Mouse (Mus musculus) heart, postnatal 14 days (tissue): ENCODE data around the gene Ltc4s. TPM values are rescaled to one million over a fixed set of nuclear protein-coding genes. Genes with fewer than 3 reads are reported as not detected.

Source experiments
- DNase-seq, 2 experiments: peaks; one replicate each; pipeline ENCODE4 v3.0.0; 2021 to 2022
- intact Hi-C: fragments of 180-260 bp; cut with DNase I; formaldehyde crosslinking; loops from one replicate; pipeline ENCODE4 v1.15.1; 2025
- total RNA-seq, 2 experiments: library from RNA; stranded (reverse); gene quantifications; 2 replicates each; pipeline ENCODE4 v1.2.3; 2021

Ltc4s gene
- total RNA-seq, 2 experiments from 2014 or later = 7.4 to 8.7 TPM

- intact Hi-C loops = loop anchor here (5.0 kb wide), 1 partner anchor 49 kb away; no protein-coding TSS in a partner anchor
- no peak for DNase-seq
Measured at GRCm38 (mm10) chr11:50226406-50226805, 12.0 kb downstream of the Ltc4s start.

GRCm38 (mm10) chr11:50225611-50226378, 12.6 kb downstream of the Ltc4s start:
- intact Hi-C loops = loop anchor here (2.0 to 5.0 kb wide), 2 partner anchors 15 to 48 kb away; partner anchors contain the start of genes Mgat4b and Sqstm1
- DNase-seq = peak in 1 of 2 experiments; percentile 54

GRCm38 (mm10) chr11:50224671-50225530, 13.5 kb downstream of the Ltc4s start:
- intact Hi-C loops = loop anchor here (2.0 to 5.0 kb wide), 2 partner anchors 14 to 48 kb away; partner anchors contain the start of genes Mgat4b and Sqstm1
- peak; percentile 92 to 94 for DNase-seq

GRCm38 (mm10) chr11:50223783-50224662, 14.4 kb downstream of the Ltc4s start:
- DNase-seq = no peak
- intact Hi-C loops = loop anchor here (2.0 kb wide), 1 partner anchor 13 kb away; the partner anchor contains the start of genes Mgat4b and Sqstm1

GRCm38 (mm10) chr11:50222559-50223276, 15.7 kb downstream of the Ltc4s start:
- intact Hi-C loops = no loop called here
- DNase-seq = no peak

- intact Hi-C loops = no loop called here
- DNase-seq = no peak
Measured at GRCm38 (mm10) chr11:50219833-50220232, 18.6 kb downstream of the Ltc4s start.

- no peak for DNase-seq
- intact Hi-C loops = no loop called here
Measured at GRCm38 (mm10) chr11:50217811-50218210, 20.6 kb downstream of the Ltc4s start.

- DNase-seq = no peak
Measured at GRCm38 (mm10) chr11:50216724-50217366, 21.6 kb downstream of the Ltc4s start.

GRCm38 (mm10) chr11:50215633-50216032, 22.8 kb downstream of the Ltc4s start:
- intact Hi-C loops = no loop called here

More at GRCm38 (mm10) chr11:50216724-50217366, 21.6 kb downstream of the Ltc4s start:
- intact Hi-C loops = no loop called here

GRCm38 (mm10) chr11:50214631-50215030, 23.8 kb downstream of the Ltc4s start:
- intact Hi-C loops = no loop called here
- DNase-seq = no peak

More at GRCm38 (mm10) chr11:50215633-50216032, 22.8 kb downstream of the Ltc4s start:
- no peak for DNase-seq

GRCm38 (mm10) chr11:50212848-50213758, 25.3 kb downstream of the Ltc4s start:
- peak; percentile 75 to 81 for DNase-seq
- intact Hi-C loops = no loop called here

- intact Hi-C loops = no loop called here
Measured at GRCm38 (mm10) chr11:50212060-50212739, 26.2 kb downstream of the Ltc4s start.

GRCm38 (mm10) chr11:50211322-50212059, 26.9 kb downstream of the Ltc4s start:
- intact Hi-C loops = loop anchor here (2.0 kb wide), 1 partner anchor 13 kb away; no protein-coding TSS in a partner anchor

More at GRCm38 (mm10) chr11:50212060-50212739, 26.2 kb downstream of the Ltc4s start:
- DNase-seq = no peak

GRCm38 (mm10) chr11:50210505-50211151, 27.8 kb downstream of the Ltc4s start, which contains the start of the genes Sqstm1 and Mgat4b:
TSS of gene Sqstm1 (minus strand) at chr11:50210827.
TSS of gene Mgat4b (plus strand) at chr11:50210890.
- intact Hi-C loops = loop anchor here (2.0 kb wide), 1 partner anchor 14 kb away; no protein-coding TSS in a partner anchor

More at GRCm38 (mm10) chr11:50211322-50212059, 26.9 kb downstream of the Ltc4s start:
- no peak for DNase-seq

GRCm38 (mm10) chr11:50210101-50210504, 28.3 kb downstream of the Ltc4s start:
- peak; percentile 89 for DNase-seq
- intact Hi-C loops = loop anchor here (2.0 kb wide), 1 partner anchor 15 kb away; no protein-coding TSS in a partner anchor

More at GRCm38 (mm10) chr11:50210505-50211151, 27.8 kb downstream of the Ltc4s start, which contains the start of the genes Sqstm1 and Mgat4b:
- DNase-seq = peak; percentile 88 to 92
